Mouse (Mus musculus) megakaryocyte, embryonic 14.5 days (primary cell): ENCODE results near the gene D6Ertd527e. TPM values are rescaled to one million over a fixed set of nuclear protein-coding genes. Genes with fewer than 3 reads are reported as not detected.
A peak's percentile ranks its signal among the peaks of the same experiment; 100 is the strongest.

ENCODE experiments used
- H3K27me3 ChIP-seq: replicated peaks from 2 replicates; pipeline ENCODE3; 2012; ENCODE audit warnings: inconsistent platforms
- H3K36me3 ChIP-seq: replicated peaks from 2 replicates; pipeline ENCODE3; 2012; ENCODE audit warnings: low read length, inconsistent platforms, mixed read lengths
- H3K4me1 ChIP-seq: 2 replicates; pipeline ENCODE4 v1.6.1; 2012; ENCODE audit warnings: inconsistent platforms
- H3K4me3 ChIP-seq: replicated peaks from 2 replicates; pipeline ENCODE3; 2012; ENCODE audit warnings: moderate library complexity, mild to moderate bottlenecking, inconsistent platforms
- H3K9me3 ChIP-seq: 2 replicates; pipeline ENCODE4 v1.6.1; 2012; ENCODE audit warnings: inconsistent platforms
- FLI1 ChIP-seq: IDR thresholded peaks from 2 replicates; pipeline ENCODE4 v1.6.1; 2012; ENCODE audit warnings: low read length, inconsistent platforms, mixed read lengths
- GATA1 ChIP-seq: IDR thresholded peaks from 3 replicates; pipeline ENCODE4 v1.6.1; 2012; ENCODE audit warnings: mixed read lengths, low read length, inconsistent platforms, borderline replicate concordance
- polyA plus RNA-seq: library from polyadenylated mRNA; stranded (reverse); fragments of >175 nt; gene quantifications from 2 replicates; pipeline ENCODE4 v1.2.3, GENCODE M21; 2012; ENCODE audit warnings: low replicate concordance; ENCODE audit not compliant: insufficient read depth

D6Ertd527e gene
- polyA plus RNA-seq, 1 experiment, result not detected

GRCm38 (mm10) chr6:87143594-87143993, 39.0 kb downstream of the D6Ertd527e start:
- Histone ChIP-seq H3K36me3 (no peaks in the 10 kb centered on the region), H3K4me1 (no peaks in the 10 kb centered on the region), H3K9me3 (no peaks in the 10 kb centered on the region), H3K27me3 (peaks cover 35% of the 10 kb centered on the region), H3K4me3 (no peak overlapping the region)
- TF ChIP-seq FLI1 (no peak), GATA1 (no peak)

- H3K4me3 ChIP-seq, result no peak overlapping the region
- no peak for TF ChIP-seq GATA1
- TF ChIP-seq FLI1, result no peak
- peaks cover 6% of the 10 kb centered on the region; the same call in 1 of the 2 replicates for H3K4me1 ChIP-seq
- no peaks in the 10 kb centered on the region for H3K9me3 ChIP-seq
- H3K27me3 ChIP-seq, result peaks cover 18% of the 10 kb centered on the region
- no peaks in the 10 kb centered on the region for H3K36me3 ChIP-seq
Observed at GRCm38 (mm10) chr6:87147921-87148320, 43.4 kb downstream of the D6Ertd527e start.

GRCm38 (mm10) chr6:87150471-87150870, 45.9 kb downstream of the D6Ertd527e start:
- H3K4me1 ChIP-seq, result peaks cover 8% of the 10 kb centered on the region; the same call in 1 of the 2 replicates
- peaks cover 32% of the 10 kb centered on the region for H3K27me3 ChIP-seq
- no peaks in the 10 kb centered on the region for H3K36me3 ChIP-seq
- no peaks in the 10 kb centered on the region for H3K9me3 ChIP-seq
- no peak overlapping the region for H3K4me3 ChIP-seq
- TF ChIP-seq GATA1 (no peak), FLI1 (no peak)

GRCm38 (mm10) chr6:87151427-87151826, 46.9 kb downstream of the D6Ertd527e start:
- H3K36me3 ChIP-seq, result no peaks in the 10 kb centered on the region
- H3K4me3 ChIP-seq, result no peak overlapping the region
- no peak for TF ChIP-seq GATA1
- no peak for TF ChIP-seq FLI1
- H3K4me1 ChIP-seq, result peaks cover 8% of the 10 kb centered on the region; the same call in 1 of the 2 replicates
- H3K9me3 ChIP-seq, result no peaks in the 10 kb centered on the region
- H3K27me3 ChIP-seq, result peaks cover 40% of the 10 kb centered on the region

- H3K4me3 ChIP-seq, result peak overlapping the region; percentile 77
Observed at GRCm38 (mm10) chr6:87152461-87153230, 48.1 kb downstream of the D6Ertd527e start.

GRCm38 (mm10) chr6:87153231-87153580, 48.7 kb downstream of the D6Ertd527e start:
- no peak overlapping the region for H3K4me3 ChIP-seq
- no peaks in the 10 kb centered on the region for H3K36me3 ChIP-seq
- peaks cover 47% of the 10 kb centered on the region for H3K27me3 ChIP-seq
- H3K9me3 ChIP-seq, result no peaks in the 10 kb centered on the region
- peaks cover 8% of the 10 kb centered on the region; the same call in 1 of the 2 replicates for H3K4me1 ChIP-seq
- TF ChIP-seq FLI1 (no peak), GATA1 (no peak)

More at GRCm38 (mm10) chr6:87152461-87153230, 48.1 kb downstream of the D6Ertd527e start:
- peaks cover 8% of the 10 kb centered on the region; the same call in 1 of the 2 replicates for H3K4me1 ChIP-seq
- no peaks in the 10 kb centered on the region for H3K36me3 ChIP-seq
- peaks cover 45% of the 10 kb centered on the region for H3K27me3 ChIP-seq
- H3K9me3 ChIP-seq, result no peaks in the 10 kb centered on the region
- no peak for TF ChIP-seq FLI1

- Histone ChIP-seq H3K9me3 (no peaks in the 10 kb centered on the region), H3K4me1 (peaks cover 8% of the 10 kb centered on the region; the same call in 1 of the 2 replicates), H3K27me3 (peaks cover 46% of the 10 kb centered on the region), H3K4me3 (peak overlapping the region; percentile 12), H3K36me3 (no peaks in the 10 kb centered on the region)
- TF ChIP-seq FLI1 (no peak), GATA1 (no peak)
Observed at GRCm38 (mm10) chr6:87153836-87154235, 49.3 kb downstream of the D6Ertd527e start.

GRCm38 (mm10) chr6:87158062-87158623, 53.6 kb downstream of the D6Ertd527e start:
- H3K36me3 ChIP-seq, result no peaks in the 10 kb centered on the region
- TF ChIP-seq FLI1 (no peak), GATA1 (no peak)
- no peaks in the 10 kb centered on the region; the same call in 1 of the 2 replicates for H3K4me1 ChIP-seq
- no peak overlapping the region for H3K4me3 ChIP-seq
- H3K27me3 ChIP-seq, result peaks cover 64% of the 10 kb centered on the region
- peaks cover 5% of the 10 kb centered on the region for H3K9me3 ChIP-seq

GRCm38 (mm10) chr6:87160196-87160595, 55.6 kb downstream of the D6Ertd527e start:
- TF ChIP-seq GATA1 (no peak), FLI1 (no peak)
- no peaks in the 10 kb centered on the region for H3K36me3 ChIP-seq
- H3K9me3 ChIP-seq, result peaks cover 5% of the 10 kb centered on the region
- H3K4me1 ChIP-seq, result no peaks in the 10 kb centered on the region
- peaks cover 62% of the 10 kb centered on the region for H3K27me3 ChIP-seq
- H3K4me3 ChIP-seq, result no peak overlapping the region
